Mouse (Mus musculus) mature B cell (primary cell): Measurements from ENCODE around the gene Vmn2r4.
"Not testable (repeated sequence)": the region's sequence is repeated elsewhere in the genome, so short reads cannot be mapped to it uniquely, and the experiment has no call there.

Experiments
- in situ Hi-C: fragments of 300-500 bp; cut with MboI; formaldehyde crosslinking; loops from 2 replicates; pipeline ENCODE4 v1.14.3; 2019

The Vmn2r4 gene

GRCm38 (mm10) chr3:64415268-64415667, at the start of gene Vmn2r4:
Vmn2r4 (minus strand) TSS chr3:64415368.
- in situ Hi-C loops, result not testable (repeated sequence)

DNA sequence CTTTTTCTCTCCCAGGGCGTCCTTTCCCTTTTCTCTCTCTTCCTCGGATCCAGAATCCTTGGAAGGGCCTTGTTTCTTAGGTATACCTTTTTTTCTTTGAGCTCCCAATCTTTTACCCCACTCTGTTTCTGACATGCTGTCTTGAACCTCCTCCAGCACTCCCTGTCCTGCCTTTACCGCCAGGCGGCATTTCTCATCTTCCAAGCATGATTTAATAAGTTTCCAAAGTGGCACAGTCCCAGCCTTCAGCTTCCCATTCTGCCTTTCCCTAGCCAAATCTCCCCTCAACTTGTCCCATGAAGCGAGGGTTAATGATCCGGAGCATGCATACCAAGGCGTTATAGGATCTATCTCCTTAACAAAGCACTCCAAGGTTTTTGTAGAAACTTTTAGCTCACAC, 19.1 kb upstream of the Vmn2r4 start:
- in situ Hi-C loops, result not testable (repeated sequence)

- in situ Hi-C loops, result not testable (repeated sequence)
Measured at GRCm38 (mm10) chr3:64428117-64428798, 13.1 kb upstream of the Vmn2r4 start.

DNA sequence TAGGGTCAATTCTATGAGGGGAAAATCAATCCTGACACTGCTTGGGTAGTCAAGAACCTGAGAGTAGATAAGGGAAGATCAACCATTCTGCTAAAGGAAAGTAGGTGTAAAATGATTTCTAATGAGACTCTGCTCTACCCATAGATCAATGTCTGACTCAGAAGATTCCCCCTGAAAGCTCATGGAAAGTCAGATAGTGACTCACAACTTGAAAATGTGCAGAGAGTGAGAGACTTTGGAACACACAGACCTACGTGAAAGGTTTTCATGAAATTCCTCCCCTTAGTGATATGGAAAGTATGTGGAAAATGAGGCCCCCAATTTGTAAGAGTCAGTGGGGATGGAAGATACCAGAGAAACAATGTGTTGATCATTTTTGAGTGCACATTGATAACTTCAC, 7.0 kb upstream of the Vmn2r4 start:
- in situ Hi-C loops, result not testable (repeated sequence)

- in situ Hi-C loops, result not testable (repeated sequence)
Measured at GRCm38 (mm10) chr3:64417477-64417876, 2.3 kb upstream of the Vmn2r4 start.

DNA sequence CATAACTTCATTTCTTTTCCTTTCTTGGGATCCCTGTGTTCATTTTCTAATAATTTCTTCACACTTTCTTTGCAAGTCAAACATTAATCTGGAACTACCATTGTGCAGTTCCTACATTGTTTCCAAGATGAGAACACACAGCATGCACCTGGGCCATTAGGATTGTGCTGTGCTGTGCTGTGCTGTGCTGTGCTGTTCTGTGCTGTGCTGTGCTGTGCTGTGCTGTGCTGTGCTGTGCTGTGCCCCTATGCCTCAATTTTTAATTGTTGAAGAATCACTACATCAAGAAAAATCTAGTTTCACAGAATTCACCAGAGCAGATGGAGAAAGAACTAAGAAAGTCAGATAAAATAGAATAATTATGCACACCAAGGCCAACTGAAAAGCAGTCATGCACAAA, 915 bp downstream of the Vmn2r4 start:
- in situ Hi-C loops, result not testable (repeated sequence)

GRCm38 (mm10) chr3:64359286-64360035, 55.7 kb downstream of the Vmn2r4 start:
- in situ Hi-C loops, result no loop called here
